Mouse (Mus musculus) kidney, adult 9 months (tissue): Measurements from ENCODE around the gene Zfp566.
"Not testable (repeated sequence)": the region's sequence is repeated elsewhere in the genome, so short reads cannot be mapped to it uniquely, and the experiment has no call there.

Experiments used
- DNase-seq: peaks from one replicate; pipeline ENCODE4 v3.0.0; 2022

The Zfp566 gene

DNA sequence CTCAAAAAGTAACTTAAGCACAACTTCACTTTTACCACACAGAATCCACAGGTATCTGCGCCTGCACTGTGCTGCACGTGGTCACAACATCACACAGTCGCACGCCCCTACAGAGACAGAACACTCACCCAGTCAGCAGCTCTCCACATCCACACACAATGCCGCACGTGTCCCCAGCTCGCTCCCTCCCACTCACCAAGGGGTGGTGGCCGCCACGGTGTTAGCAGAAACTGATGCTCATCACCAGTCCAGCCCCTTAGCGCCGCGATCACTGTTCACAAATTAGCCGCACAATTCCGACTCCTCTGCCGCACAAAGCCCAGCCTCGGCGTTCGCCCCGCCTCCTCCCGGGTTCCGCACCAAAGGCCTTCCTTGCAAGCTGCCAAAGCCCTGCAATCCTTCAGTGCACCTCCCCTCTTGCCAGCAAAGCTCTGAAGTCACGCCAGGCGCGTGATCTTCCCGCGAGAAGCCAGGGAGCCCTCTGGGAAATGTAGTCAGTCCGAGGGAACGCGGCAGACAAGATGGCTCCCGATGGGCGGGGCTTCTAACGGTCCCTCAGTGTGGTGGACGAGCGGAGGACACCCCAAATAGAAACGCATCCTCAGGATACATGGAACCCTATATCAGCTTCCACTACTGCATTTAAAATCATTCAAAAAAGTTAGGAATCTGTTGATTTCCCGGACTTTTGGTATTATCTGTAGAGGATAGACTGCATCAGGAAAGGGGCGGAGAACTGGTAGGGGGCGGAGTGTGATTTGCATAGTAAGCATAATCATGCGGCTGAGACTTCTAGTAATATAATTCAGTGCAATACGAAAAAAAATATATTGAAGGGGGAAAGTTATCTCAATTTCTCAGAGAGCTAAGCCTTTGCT, at the start of gene Zfp566, which contains the start of gene Gm26920:
Zfp566 (minus strand) TSS at position 436 of the 878 bp plus-strand sequence.
Gm26920 (minus strand) TSS at position 319 of the 878 bp plus-strand sequence.
- DNase-seq: peak; percentile 98

DNA sequence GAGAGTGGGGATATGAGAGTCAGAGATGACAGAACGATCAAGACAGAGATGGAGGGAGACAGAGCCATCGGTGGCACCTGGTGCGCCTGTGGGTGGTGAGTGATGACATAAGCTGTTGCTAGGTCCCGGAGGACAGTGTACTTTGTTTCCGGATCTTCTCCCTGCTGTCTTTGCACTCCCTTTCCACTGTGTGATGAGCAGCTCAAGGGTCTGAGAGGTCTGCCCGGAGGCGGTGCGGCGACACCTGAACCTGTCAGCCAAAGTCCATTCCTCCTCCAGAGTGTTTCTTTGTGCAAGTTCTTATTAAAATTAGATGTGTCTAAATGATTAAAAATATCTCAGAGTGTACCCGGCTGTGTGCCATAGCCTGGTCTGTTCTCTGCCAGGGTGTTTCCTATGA, 46.5 kb upstream of the Zfp566 start:
- DNase-seq: peak; percentile 49

- DNase-seq: no peak
Measured at GRCm38 (mm10) chr7:30132396-30132795, 42.1 kb upstream of the Zfp566 start.

GRCm38 (mm10) chr7:30129900-30130299, 39.6 kb upstream of the Zfp566 start:
- DNase-seq: no peak

GRCm38 (mm10) chr7:30122188-30122530, 31.8 kb upstream of the Zfp566 start:
- DNase-seq: no peak

- DNase-seq: peak; percentile 78
Measured at GRCm38 (mm10) chr7:30121308-30122187, 31.2 kb upstream of the Zfp566 start, which contains the start of gene Zfp382. Zfp382 (plus strand) TSS chr7:30121942.

DNA sequence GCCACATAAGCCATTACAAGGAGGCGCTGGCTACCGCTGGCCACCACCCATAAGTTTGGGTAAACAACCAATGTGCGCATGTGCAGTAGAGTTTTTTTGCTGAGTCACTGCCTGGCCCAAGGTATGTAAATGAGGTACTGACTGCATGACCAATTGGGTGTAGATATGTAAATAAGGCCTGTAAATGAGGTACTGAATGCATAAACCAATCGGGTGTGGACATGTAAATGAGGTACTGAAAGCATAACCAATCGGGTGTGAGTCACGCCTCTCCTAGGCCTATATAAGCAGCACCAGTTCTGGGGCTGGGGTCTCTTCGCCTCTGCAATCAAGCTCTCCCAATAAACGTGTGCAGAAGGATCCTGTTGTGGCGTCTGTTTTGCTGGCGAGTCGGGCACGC, 27.6 kb upstream of the Zfp566 start:
- DNase-seq: not testable (repeated sequence)

GRCm38 (mm10) chr7:30116076-30116475, 25.7 kb upstream of the Zfp566 start:
- no peak for DNase-seq

DNA sequence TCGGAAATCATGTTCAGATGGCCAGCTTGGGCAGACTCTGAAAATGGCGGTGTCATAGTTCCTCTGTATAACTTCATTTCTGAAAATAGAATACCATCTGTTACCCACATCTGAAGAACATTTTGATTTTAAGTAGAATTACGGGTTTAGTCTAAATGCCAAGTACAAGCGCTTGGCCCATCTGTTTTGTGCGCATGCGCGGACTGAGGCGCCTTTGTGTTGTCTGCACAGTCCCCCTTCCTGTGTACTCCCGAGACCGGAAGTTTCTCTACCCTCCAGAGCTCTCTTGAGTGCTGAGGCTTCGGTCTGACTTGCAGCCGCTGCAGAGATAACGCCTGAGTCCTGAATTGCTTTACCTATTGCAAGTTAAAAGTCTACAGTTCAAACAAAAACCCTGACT, 9.0 kb upstream of the Zfp566 start:
- no peak for DNase-seq

DNA sequence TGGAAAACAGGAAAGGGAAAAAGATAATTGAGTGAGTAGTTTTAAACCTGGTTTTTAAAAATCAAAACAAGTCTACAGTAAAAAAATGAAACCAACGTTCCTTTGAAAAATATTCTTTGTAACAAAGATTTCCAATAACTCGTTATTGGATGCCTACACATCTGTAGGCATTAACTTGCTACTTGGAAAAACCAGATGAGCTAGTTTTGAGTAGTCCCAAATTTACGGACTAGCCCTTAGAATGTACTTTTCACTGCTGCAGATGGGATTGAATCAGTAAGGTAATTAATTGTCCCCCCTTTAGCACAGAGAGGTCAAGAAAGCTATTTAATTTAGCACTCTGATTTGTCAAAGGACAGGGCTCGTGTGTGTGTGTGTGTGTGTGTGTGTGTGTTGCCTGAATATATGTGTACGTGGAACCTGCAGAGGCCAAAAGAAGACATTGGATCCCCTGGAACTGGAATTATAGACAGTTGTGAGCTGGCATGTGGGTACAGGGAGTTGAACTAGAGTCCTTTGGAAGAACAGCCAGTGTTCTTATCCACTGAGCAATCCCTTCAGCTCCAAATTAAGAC, 5.3 kb upstream of the Zfp566 start:
- peak; percentile 13 for DNase-seq

DNA sequence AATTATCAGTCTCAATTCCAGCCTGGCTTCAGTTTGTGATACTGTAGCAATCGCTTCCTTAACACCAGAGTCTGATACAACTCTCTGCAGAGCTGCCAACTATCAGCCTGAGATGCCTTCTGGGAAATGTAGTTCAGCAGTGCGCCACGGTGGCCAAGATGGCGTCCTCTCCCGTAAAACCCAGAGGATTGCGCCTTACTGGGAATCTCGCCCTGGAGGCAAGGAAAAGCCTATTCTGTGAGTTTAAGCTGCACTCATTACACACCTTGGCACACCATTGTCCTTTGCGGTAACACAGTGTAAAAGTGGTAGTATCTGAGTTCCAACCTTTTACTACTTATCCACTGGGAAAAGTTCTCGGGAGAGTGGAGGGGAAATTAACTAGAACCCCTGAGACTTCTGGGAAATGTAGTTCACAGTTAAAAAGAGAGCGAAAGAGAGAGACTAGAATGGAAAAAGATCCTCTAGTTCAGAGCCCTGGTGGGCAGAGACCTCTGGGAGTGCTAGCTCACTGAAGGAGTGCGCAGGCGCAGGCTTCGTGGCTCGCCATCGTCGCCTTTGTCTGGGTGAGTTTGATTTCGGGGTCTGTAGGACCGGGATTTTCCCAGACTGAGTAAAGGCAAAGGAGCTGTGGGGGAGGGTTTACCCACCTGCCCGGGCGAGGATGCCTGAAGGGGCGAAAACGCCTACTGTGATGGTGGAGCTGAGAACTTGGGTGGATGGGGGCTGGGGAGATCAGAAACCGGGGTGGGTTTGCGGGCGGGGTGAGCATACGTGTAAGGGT, 4.5 kb upstream of the Zfp566 start, which contains the start of gene Zfp260:
Zfp260 (plus strand) TSS at position 132 of the 784 bp plus-strand sequence.
- peak; percentile 95 for DNase-seq

DNA sequence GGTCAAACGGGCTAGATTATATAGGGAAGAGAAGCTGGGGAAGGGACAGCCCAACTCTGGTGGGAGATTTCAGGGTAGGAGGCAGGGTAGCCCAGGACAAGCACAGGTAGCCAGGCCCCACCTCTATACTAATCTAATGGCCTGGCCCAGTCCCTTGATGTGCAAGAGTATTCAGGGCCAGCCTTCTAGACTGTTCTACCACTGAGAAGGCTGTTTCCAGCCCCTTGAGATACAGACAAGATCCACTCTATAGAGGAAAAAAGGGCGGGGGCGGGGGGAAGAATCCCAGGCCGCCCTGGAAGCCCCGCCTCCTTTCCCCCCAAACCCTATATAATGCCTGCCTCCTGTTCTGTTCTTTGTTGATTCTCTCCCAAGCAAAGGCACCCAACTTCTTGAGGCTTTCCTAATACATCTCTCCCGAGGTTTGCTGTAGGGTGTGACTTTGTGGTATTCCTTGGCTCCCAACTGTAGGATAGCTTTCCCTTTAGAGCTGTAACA, 3.6 kb upstream of the Zfp566 start:
- DNase-seq: no peak

DNA sequence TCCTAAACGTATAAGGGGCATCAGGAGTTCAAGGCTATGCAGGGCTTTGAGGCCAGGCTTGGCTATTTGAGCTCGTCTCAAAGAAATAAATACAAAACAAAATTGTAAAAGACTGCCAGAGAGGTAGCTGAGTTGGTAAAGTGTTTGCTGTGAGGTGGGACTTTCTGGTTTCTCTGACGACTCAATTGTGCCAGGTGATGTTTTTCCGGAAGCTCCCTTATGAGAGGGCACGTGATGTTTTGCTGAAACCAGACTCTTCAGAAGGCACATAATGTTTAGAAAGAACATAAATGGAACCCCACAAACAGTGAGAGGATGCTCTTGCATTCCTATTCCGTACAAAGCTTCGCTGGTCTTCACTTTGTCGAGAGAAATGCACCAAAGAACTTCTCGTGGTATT, 2.3 kb upstream of the Zfp566 start:
- DNase-seq: no peak

DNA sequence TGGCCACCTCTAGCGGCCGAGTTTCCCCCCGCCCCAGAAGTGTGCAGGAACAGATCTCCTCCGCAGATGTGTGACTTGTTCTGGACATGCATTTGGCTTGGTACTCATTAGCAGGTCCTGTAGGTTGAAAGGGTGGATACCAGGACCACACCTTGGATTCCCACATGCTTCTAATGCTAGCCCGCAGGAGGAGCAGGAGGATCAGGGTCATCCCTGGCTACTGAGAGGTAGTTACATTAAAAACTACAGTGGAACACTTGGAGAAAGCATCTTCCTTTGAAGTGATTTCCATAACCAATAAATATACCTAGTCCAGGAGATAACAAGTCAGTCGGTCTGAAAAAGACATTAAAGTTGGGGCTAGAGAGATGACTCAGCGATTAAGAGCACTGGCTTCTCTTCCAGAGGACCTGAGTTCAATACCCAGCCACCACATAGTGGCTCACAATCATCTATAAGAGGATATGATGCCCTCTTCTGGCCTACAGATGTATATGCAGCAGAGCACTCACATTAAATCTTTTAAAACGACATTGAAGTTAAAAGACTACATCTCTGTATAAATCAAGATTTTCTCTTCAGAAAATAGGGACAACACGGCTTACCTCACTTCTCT, 751 bp upstream of the Zfp566 start:
- peak; percentile 27 for DNase-seq

- peak; percentile 18 for DNase-seq
Measured at GRCm38 (mm10) chr7:30089405-30089804, 922 bp downstream of the Zfp566 start.

GRCm38 (mm10) chr7:30086524-30086923, 3.8 kb downstream of the Zfp566 start:
- no peak for DNase-seq

GRCm38 (mm10) chr7:30072146-30073028, 17.9 kb downstream of the Zfp566 start, which contains the start of gene Zfp82:
Zfp82 (minus strand) TSS chr7:30072900.
- peak; percentile 68 for DNase-seq

DNA sequence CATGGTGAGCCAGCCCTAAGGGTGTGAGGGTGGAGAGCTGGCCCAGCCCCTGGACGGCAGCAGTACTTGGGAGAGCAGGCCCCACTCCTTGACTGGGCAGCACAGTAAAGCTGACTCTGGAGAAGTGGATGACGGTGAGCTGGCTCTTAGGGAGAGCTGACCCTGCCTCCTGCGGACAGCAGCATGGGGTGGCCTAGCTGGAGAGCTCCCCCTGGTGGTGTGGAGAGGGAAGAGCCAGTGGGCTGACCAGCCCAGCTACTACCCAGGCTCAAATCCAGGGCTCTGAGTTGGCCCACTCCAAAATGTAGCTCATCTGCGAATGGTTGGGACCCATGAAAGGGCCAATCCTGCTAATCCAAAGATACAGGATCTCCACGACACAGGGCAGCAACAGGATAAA, 25.7 kb downstream of the Zfp566 start:
- DNase-seq: no peak

DNA sequence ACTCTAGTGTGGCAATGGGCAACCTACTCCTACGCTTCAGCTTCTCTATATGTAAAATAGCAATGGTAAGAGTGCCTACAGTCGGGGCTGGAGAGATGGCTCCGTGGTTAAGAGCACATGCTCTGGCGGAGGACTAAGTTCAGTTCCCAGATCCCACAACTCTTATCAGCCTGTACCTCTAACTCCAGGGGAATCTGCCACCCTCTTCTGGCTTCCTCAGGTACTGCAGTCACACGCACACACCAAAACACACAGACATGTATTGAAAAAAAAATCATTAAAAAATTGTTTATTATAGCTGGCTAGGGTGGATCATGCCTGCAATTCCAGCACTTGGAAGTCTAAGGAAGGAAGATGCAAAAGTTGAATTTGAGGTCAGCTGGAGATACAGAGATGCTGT, 27.8 kb downstream of the Zfp566 start:
- peak; percentile 14 for DNase-seq

DNA sequence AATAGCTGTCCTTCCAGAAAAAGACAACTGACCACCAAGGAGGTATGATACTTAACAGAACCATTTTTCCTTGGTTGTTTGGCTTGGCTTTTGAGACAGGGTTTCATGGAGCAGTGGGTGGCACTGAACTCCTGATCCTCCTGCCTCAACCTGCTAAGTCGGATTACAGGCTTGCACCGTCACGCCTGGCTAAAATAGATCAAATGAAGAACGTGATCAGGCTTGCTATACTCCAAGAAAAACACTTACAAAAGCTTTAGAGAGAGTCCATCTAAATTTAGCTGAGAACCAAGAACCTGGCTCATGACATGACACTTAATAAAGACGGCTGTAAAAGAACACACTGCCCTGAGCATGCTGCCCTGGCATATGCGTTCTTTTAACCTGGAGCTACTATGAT, 30.0 kb downstream of the Zfp566 start:
- no peak for DNase-seq

DNA sequence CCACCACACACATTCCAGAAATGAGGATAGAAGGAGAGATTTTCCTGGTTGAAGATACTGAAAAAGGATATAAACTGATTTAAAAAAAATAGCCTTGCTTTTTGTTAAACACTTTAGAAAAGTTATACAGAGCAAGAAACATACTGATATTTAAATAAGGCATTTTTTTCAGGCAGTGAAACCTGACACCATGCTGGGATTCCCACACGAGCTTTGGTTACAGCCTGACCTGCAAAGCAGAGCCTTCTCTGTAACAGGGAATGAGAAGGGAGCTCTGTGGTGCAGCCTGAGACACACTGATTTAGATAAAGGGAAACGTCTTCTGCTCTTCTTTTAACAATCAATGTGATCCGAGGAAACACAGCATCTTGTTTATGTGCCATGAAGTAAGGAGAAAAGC, 36.7 kb downstream of the Zfp566 start:
- no peak for DNase-seq
